Mouse (Mus musculus) left cerebral cortex, adult 8-10 months (tissue): ENCODE data around the gene Tmem43. TPM values are rescaled to one million over a fixed set of nuclear protein-coding genes. Genes with fewer than 3 reads are reported as not detected.

Experiments used
- DNase-seq, 2 experiments: peaks; one replicate each; pipeline ENCODE4 v3.0.0; 2022; ENCODE audit warnings: low spot score in 2 of 2
- total RNA-seq, 4 experiments: library from RNA; stranded (reverse); gene quantifications; 2 replicates each; pipeline ENCODE4 v1.2.4; 2022

Tmem43 gene
- total RNA-seq, 4 experiments from 2014 or later: 27.9 to 34.0 (median 29.9) TPM

GRCm38 (mm10) chr6:91533359-91533758, 59.9 kb downstream of the Tmem43 start:
- DNase-seq: no peak

- no peak for DNase-seq
Observed at GRCm38 (mm10) chr6:91533771-91534170, 60.3 kb downstream of the Tmem43 start.

- no peak for DNase-seq
Observed at GRCm38 (mm10) chr6:91534268-91534667, 60.8 kb downstream of the Tmem43 start.

- DNase-seq: no peak
Observed at GRCm38 (mm10) chr6:91535231-91535630, 61.7 kb downstream of the Tmem43 start.

- DNase-seq: no peak
Observed at GRCm38 (mm10) chr6:91536047-91536765, 62.7 kb downstream of the Tmem43 start.

Other genes with a start within 250 kb of the Tmem43 start
- 10 to 100 TPM; 11.8 to 18.2 (median 15.8) TPM for gene Wnt7a, start 62.3 kb upstream of the Tmem43 start, total RNA-seq
- 10 to 100 TPM; 20.6 to 22.3 (median 21.4) TPM for gene Chchd4, start 157 bp upstream of the Tmem43 start, total RNA-seq
- gene Xpc, start 42.2 kb downstream of the Tmem43 start, total RNA-seq: 10 to 100 TPM; 14.1 to 18.5 (median 17.1) TPM
- gene Lsm3, start 42.2 kb downstream of the Tmem43 start, total RNA-seq: 10 to 100 TPM; 35.0 to 42.5 (median 36.8) TPM
- 100 to 1,000 TPM; 154 to 181 (median 168) TPM for gene Slc6a6, start 210.3 kb downstream of the Tmem43 start, total RNA-seq